Mouse (Mus musculus) thymus, postnatal 14 days (tissue): ENCODE measurements around the gene Fam111a.
"Not testable (repeated sequence)": the region's sequence is repeated elsewhere in the genome, so short reads cannot be mapped to it uniquely, and the experiment has no call there.

Experiments used
- DNase-seq: peaks from one replicate; pipeline ENCODE4 v3.0.0; 2021

The Fam111a gene

GRCm38 (mm10) chr19:12545440-12545839 lies at the start of gene Fam111a:
Gene Fam111a (plus strand): TSS chr19:12545740.
- DNase-seq, result not testable (repeated sequence)

DNA sequence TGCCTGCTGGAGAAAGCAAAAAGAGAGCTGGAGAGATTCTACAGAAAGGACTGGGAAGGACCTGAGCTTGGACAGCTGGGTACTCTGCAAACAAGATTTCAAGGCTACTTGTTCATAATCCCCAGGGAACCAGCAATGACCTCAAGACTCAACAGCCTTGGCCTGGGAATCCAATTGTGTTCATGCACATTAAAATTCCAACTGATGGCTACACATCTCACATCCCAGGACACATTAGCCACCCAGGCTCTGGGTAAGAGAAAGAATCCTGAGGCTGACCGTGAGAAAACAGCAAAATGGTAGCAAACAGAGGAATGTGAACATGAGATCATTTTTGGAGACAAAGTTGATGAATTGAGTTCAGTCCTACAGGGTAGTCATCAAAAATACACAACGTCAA lies 49.3 kb upstream of the Fam111a start:
- DNase-seq, result no peak

- no peak for DNase-seq
Measured at GRCm38 (mm10) chr19:12497909-12498308, 47.6 kb upstream of the Fam111a start.

- DNase-seq, result no peak
Measured at GRCm38 (mm10) chr19:12498321-12498720, 47.2 kb upstream of the Fam111a start.

DNA sequence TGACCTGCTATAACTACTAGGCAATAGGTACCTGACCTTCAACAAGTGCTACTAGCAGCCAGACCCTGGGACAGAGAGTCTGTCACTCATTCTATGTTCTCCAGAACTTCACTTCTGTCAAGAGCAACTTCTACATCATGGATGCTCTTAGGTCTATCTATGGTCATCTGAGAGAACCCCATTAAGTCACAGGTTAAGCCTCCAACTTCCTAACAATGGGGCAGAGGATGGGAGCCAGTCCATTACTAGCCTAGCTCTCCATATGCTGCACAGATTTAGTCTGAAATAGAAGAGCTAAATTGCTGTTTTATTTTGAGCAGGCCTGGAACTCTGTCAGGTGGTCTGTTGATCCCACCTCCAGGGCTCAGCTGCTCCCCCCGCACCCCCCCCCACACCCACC lies 46.6 kb upstream of the Fam111a start:
- no peak for DNase-seq

- no peak for DNase-seq
Measured at GRCm38 (mm10) chr19:12499485-12499884, 46.1 kb upstream of the Fam111a start.

- DNase-seq, result no peak
Measured at GRCm38 (mm10) chr19:12500124-12500523, 45.4 kb upstream of the Fam111a start.

GRCm38 (mm10) chr19:12500881-12501311 lies 44.6 kb upstream of the Fam111a start:
- peak; percentile 25 for DNase-seq

GRCm38 (mm10) chr19:12501370-12502347 lies 43.9 kb upstream of the Fam111a start, which contains the start of gene Dtx4:
Gene Dtx4 (minus strand): TSS chr19:12501454.
- DNase-seq, result peak; percentile 93

DNA sequence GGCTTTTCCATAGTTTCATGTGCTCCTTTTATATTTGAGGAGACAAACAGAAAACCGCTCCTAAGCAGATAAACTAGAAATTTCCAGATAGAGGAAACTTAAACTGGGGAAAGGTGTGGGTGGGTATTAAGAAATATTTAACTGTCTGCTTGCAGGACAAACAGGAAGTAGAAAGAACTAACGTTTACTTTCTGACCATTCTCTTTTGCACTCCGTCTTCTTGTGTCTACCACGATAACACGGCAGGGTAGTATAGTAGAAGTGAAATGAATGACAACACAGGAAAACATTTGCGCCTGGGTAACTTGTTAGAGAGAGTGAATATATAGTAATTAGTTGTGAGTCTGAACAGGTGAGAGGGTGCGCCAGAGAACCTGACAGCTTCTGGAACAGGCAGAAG lies 42.8 kb upstream of the Fam111a start:
- DNase-seq, result no peak

DNA sequence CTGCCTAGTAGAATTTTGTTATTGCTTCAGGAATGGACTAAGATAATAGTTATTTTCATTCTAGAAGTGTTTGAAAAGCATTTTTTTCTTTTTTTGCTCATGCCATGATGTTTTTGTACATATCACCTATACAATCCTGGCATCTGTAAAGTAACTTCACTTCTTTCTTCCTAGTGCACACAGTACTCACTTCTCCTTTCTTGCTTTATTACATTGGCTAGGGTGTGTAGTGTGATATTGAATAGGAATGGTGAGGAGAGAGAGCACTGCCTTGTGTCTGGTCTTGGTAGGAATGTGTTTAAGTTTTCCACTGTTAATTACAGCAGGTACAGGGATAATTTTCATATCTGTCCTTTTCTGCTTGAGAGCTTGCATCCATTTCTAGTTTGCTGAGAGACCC lies 30.9 kb upstream of the Fam111a start:
- DNase-seq, result no peak

- peak; percentile 54 for DNase-seq
Measured at GRCm38 (mm10) chr19:12517671-12518540, 27.6 kb upstream of the Fam111a start.

GRCm38 (mm10) chr19:12518541-12518890 lies 27.0 kb upstream of the Fam111a start:
- DNase-seq, result no peak

DNA sequence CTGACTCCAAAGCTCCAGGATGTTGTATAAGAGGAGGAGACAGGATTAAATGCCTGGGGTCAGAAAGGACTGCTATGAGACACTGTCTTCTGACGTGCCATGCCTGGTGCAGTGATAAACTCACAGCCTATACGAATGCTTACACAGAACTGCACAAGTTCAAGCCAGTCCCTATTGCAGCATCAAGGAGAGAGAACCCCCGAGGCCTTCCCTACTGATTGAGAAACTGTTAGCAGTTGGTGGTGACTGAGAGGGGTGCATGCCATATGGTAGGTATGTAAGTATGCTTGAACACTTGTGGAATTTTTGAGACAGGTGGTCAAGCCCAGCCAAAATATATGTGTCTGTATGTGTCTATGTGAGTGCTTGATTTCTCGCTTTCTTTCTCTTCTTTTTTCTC lies 22.2 kb upstream of the Fam111a start:
- no peak for DNase-seq

DNA sequence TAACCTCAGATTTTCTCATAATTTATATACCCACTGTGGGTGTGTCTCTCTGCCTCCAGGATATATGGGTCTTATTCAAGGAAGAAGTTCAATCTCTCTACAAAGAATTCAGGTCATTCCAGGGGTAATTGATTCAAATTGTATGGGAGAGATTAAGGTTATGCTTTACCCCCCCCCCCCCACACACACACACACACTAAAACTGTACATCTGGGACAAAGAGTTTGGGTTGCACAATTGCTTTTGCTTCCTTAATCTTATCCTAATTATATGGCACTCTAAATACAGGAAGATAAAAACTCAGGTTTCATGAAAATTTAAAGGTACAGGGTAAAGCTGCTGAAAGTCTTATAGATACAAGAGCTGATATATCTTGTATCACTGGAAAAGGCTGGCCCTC lies 8.4 kb upstream of the Fam111a start:
- DNase-seq, result no peak

DNA sequence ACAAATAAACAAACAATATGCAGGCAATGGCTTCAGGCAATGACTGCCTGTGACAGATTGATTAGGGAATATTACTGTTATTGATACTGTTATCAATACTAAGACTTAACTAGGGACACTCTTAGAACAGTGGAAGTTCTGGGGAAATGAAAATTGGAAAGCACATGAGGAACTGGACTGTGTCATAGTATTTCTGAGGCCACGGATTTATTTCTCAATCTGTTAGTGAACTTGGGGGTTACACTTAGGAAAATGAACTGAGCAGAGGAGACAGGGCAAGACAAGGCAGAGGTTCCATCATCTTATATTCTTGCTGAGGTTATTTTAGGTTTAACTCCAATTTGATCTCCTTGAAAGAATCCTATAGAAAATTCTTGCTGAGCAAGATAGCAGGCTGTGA lies 5.6 kb upstream of the Fam111a start:
- no peak for DNase-seq

- no peak for DNase-seq
Measured at GRCm38 (mm10) chr19:12540727-12541126, 4.8 kb upstream of the Fam111a start.

GRCm38 (mm10) chr19:12541644-12542043 lies 3.9 kb upstream of the Fam111a start:
- peak; percentile 84 for DNase-seq

GRCm38 (mm10) chr19:12549166-12549565 lies 3.6 kb downstream of the Fam111a start:
- no peak for DNase-seq

DNA sequence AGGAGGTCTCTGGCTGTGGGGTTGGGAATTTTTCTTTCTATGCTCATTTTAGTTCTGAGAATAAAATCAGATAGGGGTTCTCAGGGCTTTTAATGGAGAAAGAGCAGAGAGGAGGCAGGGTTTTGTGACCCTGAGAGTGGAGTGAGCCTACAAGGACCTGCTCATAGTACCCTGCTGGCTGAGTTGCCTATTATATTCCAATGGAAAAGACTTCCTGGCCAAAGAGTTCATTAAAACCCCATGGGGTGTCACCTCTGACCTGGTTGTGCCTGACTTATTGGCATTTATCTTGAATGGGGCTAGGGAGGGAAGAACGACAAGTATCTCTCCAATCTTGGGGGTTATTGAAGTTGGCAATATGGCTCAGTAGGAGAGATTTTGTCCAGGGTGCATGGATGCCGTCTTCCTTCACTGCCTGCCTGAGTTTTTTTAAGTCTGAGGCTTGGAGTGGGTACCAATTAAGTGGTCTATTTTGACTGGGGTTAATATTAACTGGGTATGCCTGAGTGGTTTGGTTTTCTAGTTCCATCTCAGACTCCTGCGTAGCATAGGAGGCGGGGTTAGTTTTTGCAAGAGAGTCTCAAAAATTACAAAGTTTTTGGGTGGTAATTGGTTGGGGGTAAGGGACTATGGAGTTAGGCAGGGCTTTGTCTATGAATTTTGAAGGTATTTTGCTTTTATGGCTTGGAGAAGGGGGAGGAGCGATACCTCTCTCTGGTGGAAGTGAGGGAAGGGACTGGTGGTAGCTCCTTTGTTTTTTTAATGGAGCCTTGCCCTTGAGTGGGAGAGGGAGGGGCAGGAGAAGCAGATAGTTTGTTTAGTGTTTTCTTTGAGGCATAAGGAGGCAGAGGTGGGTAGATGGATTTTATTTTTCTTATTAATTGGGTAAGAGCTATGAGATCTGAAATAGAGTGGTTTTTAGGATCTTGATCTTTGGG lies 4.7 kb downstream of the Fam111a start:
- DNase-seq, result no peak

DNA sequence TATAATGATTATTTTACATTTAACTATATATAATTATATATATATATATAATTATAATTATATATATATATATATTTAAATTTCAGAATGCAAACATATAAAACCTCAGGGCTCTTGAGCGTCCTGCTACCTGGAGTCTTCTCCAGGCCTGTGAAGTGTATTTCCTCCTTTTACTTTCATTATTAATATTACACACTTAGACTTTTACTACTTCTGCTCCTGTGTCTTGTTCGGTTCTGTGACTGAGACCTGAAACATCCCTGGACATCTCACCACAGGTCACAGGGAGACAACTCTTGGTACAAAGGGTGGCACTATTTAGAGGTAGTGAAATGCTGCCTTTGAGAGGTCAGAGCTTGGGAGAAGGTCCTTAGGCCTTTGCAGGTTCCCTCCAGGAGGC lies 10.8 kb downstream of the Fam111a start:
- no peak for DNase-seq

DNA sequence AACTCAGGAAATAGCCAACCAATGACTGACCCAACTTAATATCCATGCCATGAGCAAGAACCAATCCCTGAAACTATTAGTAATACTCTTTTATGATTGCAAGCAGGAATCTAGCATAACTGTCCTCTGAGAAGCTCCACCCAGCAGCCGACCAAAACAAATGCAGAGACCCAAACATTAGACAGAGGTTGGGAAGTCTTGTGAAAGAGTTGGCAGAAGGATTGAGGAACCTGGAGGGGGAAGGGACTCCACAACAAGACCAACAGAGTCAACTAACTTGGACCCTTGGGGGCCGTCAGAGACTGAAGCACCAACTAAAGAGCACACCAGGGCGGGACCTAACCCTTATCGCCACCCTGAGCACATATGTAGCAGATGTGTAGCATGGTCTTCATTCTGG lies 12.7 kb downstream of the Fam111a start:
- DNase-seq, result no peak
